Mouse (Mus musculus): ENCODE results near the gene Paxx.

GRCm38 (mm10) chr2:25433101-25433500 is 27.8 kb downstream of the Paxx start:
- no peak for TF ChIP-seq POLR2A (IDR thresholded peaks at IDR 0.05; ENCODE audit: borderline replicate concordance, low read depth, low read length)
- no peak for TF ChIP-seq CTCF (IDR thresholded peaks at IDR 0.05; ENCODE audit: low read depth, low read length)

Data from bone marrow macrophage, adult 2 months (primary cell).